Mouse (Mus musculus) MEL (cell line): ENCODE measurements around the gene Tnnc2.

Experiments
- ETS1 ChIP-seq: IDR thresholded peaks from 2 replicates; pipeline ENCODE4 v1.6.1; 2012; ENCODE audit warnings: low read depth, mild to moderate bottlenecking, inconsistent platforms, low read length, improper control_type of control experiment, moderate library complexity
- GATA1 ChIP-seq: IDR thresholded peaks from 2 replicates; pipeline ENCODE4 v1.6.1; 2011; ENCODE audit warnings: low read depth, low read length, improper control_type of control experiment
- MYC ChIP-seq: IDR thresholded peaks from 2 replicates; pipeline ENCODE4 v1.6.1; 2011; ENCODE audit warnings: low read depth, mild to moderate bottlenecking, low read length, improper control_type of control experiment, moderate library complexity
- NELFE ChIP-seq: IDR thresholded peaks from 2 replicates; pipeline ENCODE4 v1.6.1; 2011; ENCODE audit warnings: low read depth, low read length, improper control_type of control experiment
- POLR2A ChIP-seq, 2 experiments: IDR thresholded peaks; 2 replicates each; pipeline ENCODE4 v1.6.1; 2011 to 2012; ENCODE audit warnings: low read length in 2 of 2, mild to moderate bottlenecking in 2 of 2, control low read depth in 1 of 2, improper control_type of control experiment in 1 of 2, low read depth in 1 of 2, moderate library complexity in 1 of 2; ENCODE audit not compliant: control insufficient read depth in 1 of 2, insufficient read depth in 1 of 2, poor library complexity in 1 of 2
- TAL1 ChIP-seq: IDR thresholded peaks from 2 replicates; pipeline ENCODE4 v1.6.1; 2012; ENCODE audit warnings: mild to moderate bottlenecking, inconsistent platforms, low read length, moderate library complexity, mixed read lengths
- USF1 ChIP-seq: IDR thresholded peaks from 2 replicates; pipeline ENCODE4 v1.6.1; 2014; ENCODE audit warnings: low read depth, mild to moderate bottlenecking, inconsistent platforms, low read length, improper control_type of control experiment, moderate library complexity

DNA sequence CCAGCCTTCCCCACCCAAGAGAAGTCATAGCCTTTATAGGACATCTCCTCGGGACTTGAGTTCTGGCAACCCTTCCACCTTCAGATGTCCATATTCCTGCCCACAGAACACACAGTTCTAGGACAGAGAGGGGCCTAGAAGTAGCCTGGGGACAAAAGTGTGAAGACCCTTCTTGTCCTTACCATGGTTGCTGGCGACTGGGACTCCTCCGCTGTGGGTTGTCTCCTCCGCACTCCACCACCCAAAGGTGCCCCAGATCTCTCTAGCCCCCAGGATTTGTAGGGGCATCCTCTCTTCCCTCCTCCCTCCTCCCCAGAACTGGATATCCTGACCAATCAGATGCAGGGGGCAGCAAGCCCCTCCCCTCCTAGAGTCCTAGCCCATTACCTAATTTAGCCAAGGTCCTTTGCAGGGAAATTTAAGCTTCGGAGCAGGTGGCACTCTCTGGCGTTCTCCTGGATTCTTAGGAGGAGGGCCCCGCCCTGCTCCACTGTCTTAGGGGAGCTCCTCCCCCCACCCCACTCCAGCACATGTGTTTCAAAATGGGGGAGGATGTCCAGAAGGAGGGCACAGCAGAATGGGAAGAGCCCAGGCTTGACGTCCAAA is at the start of gene Tnnc2:
- no peak for TF ChIP-seq GATA1
- TF ChIP-seq ETS1, result no peak
- no peak for TF ChIP-seq USF1
- TF ChIP-seq MYC, result no peak
- TF ChIP-seq POLR2A (IDR thresholded peaks at IDR 0.05; ENCODE audit: control insufficient read depth in 1 of 2, insufficient read depth in 1 of 2, low read depth in 1 of 2, low read length in 2 of 2, poor library complexity in 1 of 2), result no peak
- no peak for TF ChIP-seq TAL1
- TF ChIP-seq NELFE, result no peak
